Mouse (Mus musculus): ENCODE results near the gene Hist1h2bp.
"Not testable (repeated sequence)": the region's sequence is repeated elsewhere in the genome, so short reads cannot be mapped to it uniquely, and the experiment has no call there.

GRCm38 (mm10) chr13:21812092-21812491 lies 24.8 kb downstream of the Hist1h2bp start:
- not testable (repeated sequence) for TF ChIP-seq POLR2A (IDR thresholded peaks at IDR 0.05; ENCODE audit: insufficient read depth, low read depth, low read length); CTCF (IDR thresholded peaks at IDR 0.05)

Data from heart, adult 2 months (tissue).